Mouse (Mus musculus) myocyte (in vitro differentiated cells): ENCODE data around the gene Gfra1.

Experiments used
- MYOD1 ChIP-seq, 3 experiments: IDR thresholded peaks; one replicate each; pipeline ENCODE4 v1.6.1; 2011; ENCODE audit warnings: control low read depth in 2 of 3, low read depth in 2 of 3, mild to moderate bottlenecking in 2 of 3, moderate library complexity in 1 of 3; ENCODE audit not compliant: insufficient read length in 2 of 3, control insufficient read depth in 1 of 3
- POLR2A ChIP-seq: IDR thresholded peaks from one replicate; pipeline ENCODE4 v1.6.1; 2011; ENCODE audit warnings: low read depth, mild to moderate bottlenecking, control low read depth, moderate library complexity; ENCODE audit not compliant: insufficient read length
- POLR2AphosphoS2 ChIP-seq: IDR thresholded peaks from one replicate; pipeline ENCODE4 v1.6.1; 2011; ENCODE audit warnings: low read depth, control low read depth; ENCODE audit not compliant: insufficient read length
- TCF3 ChIP-seq: IDR thresholded peaks from one replicate; pipeline ENCODE4 v1.6.1; 2011; ENCODE audit warnings: low read depth, control low read depth; ENCODE audit not compliant: insufficient read length
- USF1 ChIP-seq: IDR thresholded peaks from one replicate; pipeline ENCODE4 v1.6.1; 2011; ENCODE audit warnings: low read depth, mild to moderate bottlenecking, control low read depth, moderate library complexity

- TF ChIP-seq POLR2AphosphoS2 (no peak), USF1 (no peak), POLR2A (no peak), MYOD1 (IDR thresholded peaks at IDR 0.05; ENCODE audit: control insufficient read depth in 1 of 3, insufficient read length in 2 of 3, low read depth in 2 of 3) (no peak), TCF3 (no peak)
These were observed 87.2 kb downstream of the Gfra1 start for GRCm38 (mm10) chr19:58368513-58368912.
